Comparison of ENCODE assay signal across 10 mouse cellular contexts in genomic region chr19:16049646-16050045, GRCm38 (mm10).
DNase-seq lines count a peak whose midpoint lies in the region; ATAC-seq and TF ChIP-seq lines count a peak whose summit lies in the region.
"Had no signal": no experiment of that assay in that cellular context is flagged by ENCODE, and none has a peak within 500 bp of the region (broad histone marks: within the 10 kb centered on the region; RNA-seq: fewer than 3 reads in every experiment).

No protein-coding gene starts in this region.

- no peaks in the 10 kb centered on the region for H3K9me3 ChIP-seq in forebrain, embryonic 12.5 days
- H3K9me3 ChIP-seq in limb, embryonic 12.5 days = no peaks in the 10 kb centered on the region
- no peaks in the 10 kb centered on the region for H3K9me3 ChIP-seq in neural tube, embryonic 14.5 days (ENCODE audit: control insufficient read depth, low read length)

- peaks cover 3% of the 10 kb centered on the region for H3K4me1 ChIP-seq in lung, adult 2 months (ENCODE audit: control insufficient read depth, insufficient read depth, low read length)
- H3K4me1 ChIP-seq in forebrain, embryonic 12.5 days = peaks cover 10% of the 10 kb centered on the region; the same call in 1 of the 2 replicates
- 0 out of 2 replicates have a peak, but pooled peaks cover 7% of the 10 kb centered on the region for H3K4me1 ChIP-seq in limb, embryonic 12.5 days (replicated peaks)
- H3K4me1 ChIP-seq in neural tube, embryonic 14.5 days (ENCODE audit: control insufficient read depth, insufficient read depth, low read length) = no peaks in the 10 kb centered on the region

- ATAC-seq in forebrain, embryonic 12.5 days (ENCODE audit: low FRiP score) = no peak
- no peak for ATAC-seq in limb, embryonic 12.5 days (ENCODE audit: insufficient number of reproducible peaks, insufficient read depth, low FRiP score, low TSS enrichment, low read depth)
- no peak for ATAC-seq in neural tube, embryonic 14.5 days (ENCODE audit: low read depth)

- WGBS in lung, adult 2 months = 14% methylated on average over 3 of the region's 3 CpGs
- WGBS in forebrain, embryonic 12.5 days = 7% methylated on average over 3 of the region's 3 CpGs
- 47% methylated on average over 3 of the region's 3 CpGs for WGBS in limb, embryonic 12.5 days
- WGBS in neural tube, embryonic 14.5 days = 13% methylated on average over 3 of the region's 3 CpGs

- H3K9ac ChIP-seq in forebrain, embryonic 12.5 days = peak overlapping the region; percentile 17; the same call in 1 of the 2 replicates
- H3K9ac ChIP-seq in limb, embryonic 12.5 days (replicated peaks) = no peak overlapping the region
- H3K9ac ChIP-seq in neural tube, embryonic 14.5 days (replicated peaks; ENCODE audit: low read depth, low read length) = no peak overlapping the region

- no peaks in the 10 kb centered on the region; the same call in 1 of the 2 replicates for H3K27me3 ChIP-seq in forebrain, embryonic 12.5 days
- H3K27me3 ChIP-seq in limb, embryonic 12.5 days = no peaks in the 10 kb centered on the region
- no peaks in the 10 kb centered on the region for H3K27me3 ChIP-seq in neural tube, embryonic 14.5 days (ENCODE audit: control insufficient read depth, insufficient read depth, low read length)

- peak overlapping the region; percentile 31 for H3K4me3 ChIP-seq in lung, adult 2 months (replicated peaks; ENCODE audit: extremely low read depth, low read depth, low read length)
- H3K4me3 ChIP-seq in forebrain, embryonic 12.5 days (replicated peaks) = peak overlapping the region; percentile 30
- H3K4me3 ChIP-seq in limb, embryonic 12.5 days (replicated peaks) = no peak overlapping the region
- H3K4me3 ChIP-seq in neural tube, embryonic 14.5 days (ENCODE audit: low read depth, low read length) = peak overlapping the region; percentile 4; the same call in 1 of the 2 replicates

- peak overlapping the region; percentile 58 for H3K4me2 ChIP-seq in forebrain, embryonic 12.5 days
- H3K4me2 ChIP-seq in limb, embryonic 12.5 days = peak overlapping the region; percentile 55; the same call in 1 of the 2 replicates
- H3K4me2 ChIP-seq in neural tube, embryonic 14.5 days (ENCODE audit: low read depth, low read length) = peak overlapping the region; percentile 37

- TF ChIP-seq CTCF in lung, adult 2 months (IDR thresholded peaks at IDR 0.05; ENCODE audit: insufficient read depth, low read length) = no peak

- H3K27ac ChIP-seq in forebrain, embryonic 12.5 days = peak overlapping the region; percentile 69; the same call in 1 of the 2 replicates
- no peak overlapping the region for H3K27ac ChIP-seq in limb, embryonic 12.5 days
- H3K27ac ChIP-seq in neural tube, embryonic 14.5 days (ENCODE audit: low read depth, low read length) = peak overlapping the region; percentile 18; the same call in 1 of the 2 replicates

- no peak for DNase-seq in lung, adult 2 months
- no peak for DNase-seq in lung, postnatal 36 days
- DNase-seq in ovary, adult 18-20 months (ENCODE audit: low spot score) = no peak
- DNase-seq in thymus, postnatal 36 days = no peak
- no peak for DNase-seq in cerebellum, adult 11-12 months
- DNase-seq: cerebellum, adult 8-10 months; kidney, adult 11 months had no signal

- no peak for TF ChIP-seq POLR2A in lung, adult 2 months (IDR thresholded peaks at IDR 0.05; ENCODE audit: borderline replicate concordance, extremely low read depth, low read depth, low read length)

- no peaks in the 10 kb centered on the region for H3K36me3 ChIP-seq in forebrain, embryonic 12.5 days (replicated peaks)
- H3K36me3 ChIP-seq in limb, embryonic 12.5 days = no peaks in the 10 kb centered on the region
- H3K36me3 ChIP-seq in neural tube, embryonic 14.5 days (ENCODE audit: control insufficient read depth, insufficient read depth, low read length) = no peaks in the 10 kb centered on the region
